Mouse (Mus musculus): ENCODE data around the gene Isg20. TPM values are rescaled to one million over a fixed set of nuclear protein-coding genes. Genes with fewer than 3 reads are reported as not detected.

Gene Isg20
- total and polyA plus RNA-seq, 3 experiments = 6.9 to 44.2 (median 19.9) TPM

DNA sequence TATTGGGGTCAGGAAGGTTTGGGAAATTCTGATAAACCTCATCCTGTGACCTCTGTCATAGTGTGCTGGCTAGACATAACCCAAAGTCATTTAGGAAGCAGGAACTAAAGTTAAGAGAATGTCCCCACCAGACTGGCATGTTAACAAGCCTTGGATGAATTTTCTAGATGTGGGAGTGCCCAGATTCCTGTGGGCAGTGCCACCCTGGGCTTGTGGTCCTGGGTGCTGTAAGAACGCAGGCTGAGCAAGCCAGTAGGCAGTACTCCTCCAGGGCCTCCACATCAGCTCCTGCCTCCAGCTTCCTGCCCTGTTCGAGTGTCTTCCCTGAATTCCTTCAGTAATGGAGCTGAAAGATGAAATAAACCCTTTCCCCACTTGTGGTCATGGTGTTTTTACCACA lies 9.0 kb upstream of the Isg20 start:
- no peak overlapping the region for H3K9ac ChIP-seq (ENCODE audit: insufficient read depth, low read depth)
- H3K27me3 ChIP-seq (replicated peaks) = no peaks in the 10 kb centered on the region
- H3K4me1 ChIP-seq (ENCODE audit: control insufficient read depth in 1 of 2, insufficient read depth in 2 of 2) = peaks cover 0 to 23% of the 10 kb centered on the region in 2 experiments; a peak in 1 of 4 replicates
- no peak for DNase-seq (ENCODE audit: extremely low read depth)
- in situ Hi-C loops (cut with MboI; ENCODE audit: low pct_ligation_motif_present, low pct_unique_long_range_greater_than_20kb, low sequenced_read_pairs) (loop anchor here (25.0 kb wide), 1 partner anchor 458 kb away; no protein-coding TSS in a partner anchor), dilution Hi-C loops (cut with MboI; ENCODE audit: extremely low pct_ligation_motif_present, extremely low pct_unique_long_range_greater_than_20kb, low sequenced_read_pairs) (no loop called here)
- no peaks in the 10 kb centered on the region for H3K9me3 ChIP-seq (replicated peaks; ENCODE audit: low read length)
- H3K79me2 ChIP-seq (replicated peaks; ENCODE audit: control insufficient read depth, extremely low read depth, insufficient read depth, poor library complexity, severe bottlenecking) = 0 out of 2 replicates have a peak, but pooled peaks cover 3% of the 10 kb centered on the region
- no peak overlapping the region for H3K4me3 ChIP-seq (replicated peaks in 1 of 3; ENCODE audit: low read depth in 2 of 3, low read length in 2 of 3, poor library complexity in 1 of 3)
- TF ChIP-seq CHD1 (IDR thresholded peaks at IDR 0.05; ENCODE audit: low read depth, low read length) = no peak
- no peak for TF ChIP-seq HCFC1 (IDR thresholded peaks at IDR 0.05; ENCODE audit: low read depth, low read length)
- TF ChIP-seq ETS1 (conservative IDR thresholded peaks at IDR 0.05; ENCODE audit: low read depth, low read length) = no peak
- no peak for TF ChIP-seq JUND (conservative IDR thresholded peaks at IDR 0.05; ENCODE audit: low read depth, low read length)
- TF ChIP-seq PAX5 (IDR thresholded peaks at IDR 0.05; ENCODE audit: low read length) = no peak
- no peak for TF ChIP-seq TBP (conservative IDR thresholded peaks at IDR 0.05; ENCODE audit: low read depth, low read length)
- TF ChIP-seq TCF12 (IDR thresholded peaks at IDR 0.05; ENCODE audit: low read depth, low read length) = no peak
- TF ChIP-seq NRF1 (IDR thresholded peaks at IDR 0.05; ENCODE audit: low read depth, low read length) = no peak
- TF ChIP-seq SMC3 (IDR thresholded peaks at IDR 0.05; ENCODE audit: low read depth, low read length) = no peak
- TF ChIP-seq ZMIZ1 (IDR thresholded peaks at IDR 0.05; ENCODE audit: low read depth, low read length) = no peak
- no peak for TF ChIP-seq ZNF384 (IDR thresholded peaks at IDR 0.05; ENCODE audit: low read depth, low read length)
- TF ChIP-seq NELFE (IDR thresholded peaks at IDR 0.05; ENCODE audit: low read depth, low read length) = no peak
- TF ChIP-seq SIN3A (IDR thresholded peaks at IDR 0.05; ENCODE audit: low read length) = no peak
- no peak for TF ChIP-seq MAZ (IDR thresholded peaks at IDR 0.05; ENCODE audit: low read depth, low read length)
- no peak for TF ChIP-seq MAFK (IDR thresholded peaks at IDR 0.05; ENCODE audit: insufficient replicate concordance, low read length)
- no peak for TF ChIP-seq ELF1 (IDR thresholded peaks at IDR 0.05; ENCODE audit: low read depth, low read length)
- H3K36me3 ChIP-seq (replicated peaks in 1 of 2; ENCODE audit: control insufficient read depth in 1 of 2, insufficient read depth in 1 of 2, low read length in 1 of 2) = peaks cover 59 to 68% of the 10 kb centered on the region in 2 experiments
- no peak overlapping the region for H3K27ac ChIP-seq (ENCODE audit: insufficient read depth, low read depth)
- no peak overlapping the region for H3K4me2 ChIP-seq (ENCODE audit: insufficient read depth, low read depth, poor library complexity, severe bottlenecking)

DNA sequence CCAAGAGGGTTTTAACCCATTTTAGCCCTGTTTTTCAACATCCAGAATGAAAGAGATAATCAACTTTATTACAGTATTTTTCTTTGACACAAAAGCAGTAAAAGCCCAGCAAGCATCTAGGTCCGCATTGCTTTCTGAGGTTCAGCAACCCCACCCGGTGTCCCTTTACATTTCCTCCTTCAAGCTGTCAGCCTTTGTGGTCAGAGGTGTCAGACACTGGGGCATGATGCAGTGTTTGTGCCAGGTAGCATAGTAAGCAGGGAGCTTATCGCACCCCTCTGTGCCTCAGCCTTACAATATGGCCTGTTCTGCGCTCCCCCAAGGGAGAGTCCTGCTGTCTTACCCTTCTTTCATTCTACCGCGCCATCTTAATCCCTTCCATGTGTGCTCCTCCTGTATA lies 4.2 kb upstream of the Isg20 start:
- H3K79me2 ChIP-seq (replicated peaks; ENCODE audit: control insufficient read depth, extremely low read depth, insufficient read depth, poor library complexity, severe bottlenecking) = no peaks in the 10 kb centered on the region
- dilution Hi-C loops (cut with MboI; ENCODE audit: extremely low pct_ligation_motif_present, extremely low pct_unique_long_range_greater_than_20kb, low sequenced_read_pairs) (no loop called here), in situ Hi-C loops (cut with MboI; ENCODE audit: low pct_ligation_motif_present, low pct_unique_long_range_greater_than_20kb, low sequenced_read_pairs) (loop anchor here (25.0 kb wide), 1 partner anchor 453 kb away; no protein-coding TSS in a partner anchor)
- no peaks in the 10 kb centered on the region for H3K27me3 ChIP-seq (replicated peaks)
- no peaks in the 10 kb centered on the region for H3K9me3 ChIP-seq (replicated peaks; ENCODE audit: low read length)
- H3K9ac ChIP-seq (ENCODE audit: insufficient read depth, low read depth) = no peak overlapping the region
- H3K4me2 ChIP-seq (ENCODE audit: insufficient read depth, low read depth, poor library complexity, severe bottlenecking) = no peak overlapping the region
- H3K4me3 ChIP-seq (replicated peaks in 1 of 3; ENCODE audit: low read depth in 2 of 3, low read length in 2 of 3, poor library complexity in 1 of 3) = no peak overlapping the region
- no peak for DNase-seq (ENCODE audit: extremely low read depth)
- peaks cover 8 to 51% of the 10 kb centered on the region in 2 experiments for H3K4me1 ChIP-seq (ENCODE audit: control insufficient read depth in 1 of 2, insufficient read depth in 2 of 2)
- H3K36me3 ChIP-seq (replicated peaks in 1 of 2; ENCODE audit: control insufficient read depth in 1 of 2, insufficient read depth in 1 of 2, low read length in 1 of 2) = peaks cover 46 to 59% of the 10 kb centered on the region in 2 experiments
- H3K27ac ChIP-seq (ENCODE audit: insufficient read depth, low read depth) = no peak overlapping the region
- no peak for TF ChIP-seq MEF2A (IDR thresholded peaks at IDR 0.05; ENCODE audit: borderline replicate concordance, low read depth, low read length)
- no peak for TF ChIP-seq KAT2A (IDR thresholded peaks at IDR 0.05; ENCODE audit: insufficient replicate concordance, low read length)
- no peak for TF ChIP-seq JUN (IDR thresholded peaks at IDR 0.05; ENCODE audit: insufficient read depth, low read depth, low read length)
- TF ChIP-seq NRF1 (IDR thresholded peaks at IDR 0.05; ENCODE audit: low read depth, low read length) = no peak
- no peak for TF ChIP-seq HCFC1 (IDR thresholded peaks at IDR 0.05; ENCODE audit: low read depth, low read length)
- TF ChIP-seq RCOR1 (conservative IDR thresholded peaks at IDR 0.05; ENCODE audit: low read depth, low read length) = no peak
- TF ChIP-seq UBTF (IDR thresholded peaks at IDR 0.05; ENCODE audit: low read depth, low read length) = no peak
- no peak for TF ChIP-seq USF2 (conservative IDR thresholded peaks at IDR 0.05; ENCODE audit: low read depth, low read length)
- TF ChIP-seq MXI1 (IDR thresholded peaks at IDR 0.05; ENCODE audit: low read depth, low read length) = no peak
- no peak for TF ChIP-seq BHLHE40 (IDR thresholded peaks at IDR 0.05; ENCODE audit: low read depth, low read length)
- no peak for TF ChIP-seq ZC3H11A (IDR thresholded peaks at IDR 0.05; ENCODE audit: low read depth, low read length)

Data from CH12.LX (cell line).